Mouse (Mus musculus): ENCODE measurements around the gene Klf15. TPM values are rescaled to one million over a fixed set of nuclear protein-coding genes. Genes with fewer than 3 reads are reported as not detected.

Klf15 gene
- polyA plus RNA-seq, 1 experiment from 2014 or later: 10.2 TPM

- WGBS: 87% methylated on average over 3 of the region's 3 CpGs
- H3K36me3 ChIP-seq (ENCODE audit: control insufficient read depth, insufficient read depth, low read length): no peaks in the 10 kb centered on the region
- no peaks in the 10 kb centered on the region for H3K4me1 ChIP-seq (ENCODE audit: control insufficient read depth, insufficient read depth, low read length)
- no peak overlapping the region for H3K9ac ChIP-seq (ENCODE audit: low read length)
- no peaks in the 10 kb centered on the region for H3K9me3 ChIP-seq (replicated peaks; ENCODE audit: control insufficient read depth, low read length)
- no peaks in the 10 kb centered on the region for H3K27me3 ChIP-seq (ENCODE audit: control insufficient read depth, insufficient read depth, low read length)
- H3K4me3 ChIP-seq (replicated peaks; ENCODE audit: low read length): no peak overlapping the region
- ATAC-seq (ENCODE audit: insufficient read depth, low FRiP score): no peak
- no peak overlapping the region for H3K4me2 ChIP-seq (ENCODE audit: low read depth, low read length)
- H3K27ac ChIP-seq (ENCODE audit: low read length): no peak overlapping the region
These were observed 32.2 kb downstream of the Klf15 start for GRCm38 (mm10) chr6:90494566-90494965.

GRCm38 (mm10) chr6:90495282-90495912 lies 33.0 kb downstream of the Klf15 start:
- ATAC-seq (ENCODE audit: insufficient read depth, low FRiP score): 0 out of 2 replicates have a peak, but pooled peaks have one; percentile 10
- WGBS: 60% methylated on average over 6 of the region's 7 CpGs
- H3K9ac ChIP-seq (ENCODE audit: low read length): no peak overlapping the region

GRCm38 (mm10) chr6:90496217-90496616 lies 33.8 kb downstream of the Klf15 start:
- H3K9ac ChIP-seq (ENCODE audit: low read length): no peak overlapping the region
- H3K27me3 ChIP-seq (ENCODE audit: control insufficient read depth, insufficient read depth, low read length): no peaks in the 10 kb centered on the region
- no peak overlapping the region for H3K4me3 ChIP-seq (replicated peaks; ENCODE audit: low read length)
- H3K4me2 ChIP-seq (ENCODE audit: low read depth, low read length): no peak overlapping the region
- no peak for ATAC-seq (ENCODE audit: insufficient read depth, low FRiP score)
- H3K36me3 ChIP-seq (ENCODE audit: control insufficient read depth, insufficient read depth, low read length): no peaks in the 10 kb centered on the region
- H3K9me3 ChIP-seq (replicated peaks; ENCODE audit: control insufficient read depth, low read length): no peaks in the 10 kb centered on the region
- H3K27ac ChIP-seq (ENCODE audit: low read length): no peak overlapping the region
- 66% methylated on average over 3 of the region's 3 CpGs for whole genome bisulfite sequencing
- H3K4me1 ChIP-seq (ENCODE audit: control insufficient read depth, insufficient read depth, low read length): no peaks in the 10 kb centered on the region

More at GRCm38 (mm10) chr6:90495282-90495912, 33.0 kb downstream of the Klf15 start:
- Histone ChIP-seq H3K27ac (ENCODE audit: low read length) (no peak overlapping the region), H3K27me3 (ENCODE audit: control insufficient read depth, insufficient read depth, low read length) (no peaks in the 10 kb centered on the region), H3K4me3 (replicated peaks; ENCODE audit: low read length) (no peak overlapping the region), H3K36me3 (ENCODE audit: control insufficient read depth, insufficient read depth, low read length) (no peaks in the 10 kb centered on the region), H3K4me2 (ENCODE audit: low read depth, low read length) (no peak overlapping the region), H3K4me1 (ENCODE audit: control insufficient read depth, insufficient read depth, low read length) (no peaks in the 10 kb centered on the region), H3K9me3 (replicated peaks; ENCODE audit: control insufficient read depth, low read length) (no peaks in the 10 kb centered on the region)

GRCm38 (mm10) chr6:90499509-90499908 lies 37.1 kb downstream of the Klf15 start:
- no peak for ATAC-seq (ENCODE audit: insufficient read depth, low FRiP score)
- no peaks in the 10 kb centered on the region for H3K36me3 ChIP-seq (ENCODE audit: control insufficient read depth, insufficient read depth, low read length)
- H3K4me2 ChIP-seq (ENCODE audit: low read depth, low read length): no peak overlapping the region
- no peaks in the 10 kb centered on the region for H3K27me3 ChIP-seq (ENCODE audit: control insufficient read depth, insufficient read depth, low read length)
- no peak overlapping the region for H3K9ac ChIP-seq (ENCODE audit: low read length)
- WGBS: 69% methylated on average over 4 of the region's 4 CpGs
- no peak overlapping the region for H3K4me3 ChIP-seq (replicated peaks; ENCODE audit: low read length)
- H3K9me3 ChIP-seq (replicated peaks; ENCODE audit: control insufficient read depth, low read length): no peaks in the 10 kb centered on the region
- no peaks in the 10 kb centered on the region for H3K4me1 ChIP-seq (ENCODE audit: control insufficient read depth, insufficient read depth, low read length)
- no peak overlapping the region for H3K27ac ChIP-seq (ENCODE audit: low read length)

GRCm38 (mm10) chr6:90501222-90501940 lies 39.0 kb downstream of the Klf15 start:
- WGBS: 60% methylated on average over 8 of the region's 8 CpGs
- Histone ChIP-seq H3K4me2 (ENCODE audit: low read depth, low read length) (no peak overlapping the region), H3K9me3 (replicated peaks; ENCODE audit: control insufficient read depth, low read length) (no peaks in the 10 kb centered on the region), H3K9ac (ENCODE audit: low read length) (no peak overlapping the region), H3K27ac (ENCODE audit: low read length) (no peak overlapping the region), H3K4me1 (ENCODE audit: control insufficient read depth, insufficient read depth, low read length) (peaks cover 6% of the 10 kb centered on the region), H3K4me3 (replicated peaks; ENCODE audit: low read length) (no peak overlapping the region), H3K36me3 (ENCODE audit: control insufficient read depth, insufficient read depth, low read length) (no peaks in the 10 kb centered on the region), H3K27me3 (ENCODE audit: control insufficient read depth, insufficient read depth, low read length) (no peaks in the 10 kb centered on the region)
- no peak for ATAC-seq (ENCODE audit: insufficient read depth, low FRiP score)

- H3K27ac ChIP-seq (ENCODE audit: low read length): 0 out of 2 replicates have a peak overlapping the region, but pooled peaks have one; percentile 68
- no peaks in the 10 kb centered on the region for H3K9me3 ChIP-seq (replicated peaks; ENCODE audit: control insufficient read depth, low read length)
- H3K4me1 ChIP-seq (ENCODE audit: control insufficient read depth, insufficient read depth, low read length): peaks cover 30% of the 10 kb centered on the region
- no peak overlapping the region for H3K4me3 ChIP-seq (replicated peaks; ENCODE audit: low read length)
- WGBS: 27% methylated on average over 6 of the region's 6 CpGs
- no peak overlapping the region for H3K9ac ChIP-seq (ENCODE audit: low read length)
- H3K27me3 ChIP-seq (ENCODE audit: control insufficient read depth, insufficient read depth, low read length): no peaks in the 10 kb centered on the region
- no peak overlapping the region for H3K4me2 ChIP-seq (ENCODE audit: low read depth, low read length)
- no peak for ATAC-seq (ENCODE audit: insufficient read depth, low FRiP score)
- H3K36me3 ChIP-seq (ENCODE audit: control insufficient read depth, insufficient read depth, low read length): no peaks in the 10 kb centered on the region
These were observed 43.5 kb downstream of the Klf15 start for GRCm38 (mm10) chr6:90505906-90506305.

- 32% methylated on average over 16 of the region's 16 CpGs for WGBS
- Histone ChIP-seq H3K36me3 (ENCODE audit: control insufficient read depth, insufficient read depth, low read length) (no peaks in the 10 kb centered on the region), H3K27me3 (ENCODE audit: control insufficient read depth, insufficient read depth, low read length) (no peaks in the 10 kb centered on the region), H3K4me3 (replicated peaks; ENCODE audit: low read length) (no peak overlapping the region), H3K4me1 (ENCODE audit: control insufficient read depth, insufficient read depth, low read length) (peaks cover 30% of the 10 kb centered on the region), H3K9me3 (replicated peaks; ENCODE audit: control insufficient read depth, low read length) (no peaks in the 10 kb centered on the region), H3K4me2 (ENCODE audit: low read depth, low read length) (no peak overlapping the region), H3K9ac (ENCODE audit: low read length) (0 out of 2 replicates have a peak overlapping the region, but pooled peaks have one; percentile 27), H3K27ac (ENCODE audit: low read length) (peak overlapping the region; percentile 68)
- peak; percentile 83 for ATAC-seq (ENCODE audit: insufficient read depth, low FRiP score)
These were observed 44.4 kb downstream of the Klf15 start for GRCm38 (mm10) chr6:90506673-90507311.

- no peak overlapping the region for H3K9ac ChIP-seq (ENCODE audit: low read length)
- no peaks in the 10 kb centered on the region for H3K27me3 ChIP-seq (ENCODE audit: control insufficient read depth, insufficient read depth, low read length)
- no peak overlapping the region for H3K4me2 ChIP-seq (ENCODE audit: low read depth, low read length)
- peak overlapping the region; percentile 68 for H3K27ac ChIP-seq (ENCODE audit: low read length)
- peaks cover 30% of the 10 kb centered on the region for H3K4me1 ChIP-seq (ENCODE audit: control insufficient read depth, insufficient read depth, low read length)
- H3K9me3 ChIP-seq (replicated peaks; ENCODE audit: control insufficient read depth, low read length): no peaks in the 10 kb centered on the region
- ATAC-seq (ENCODE audit: insufficient read depth, low FRiP score): no peak
- no peaks in the 10 kb centered on the region for H3K36me3 ChIP-seq (ENCODE audit: control insufficient read depth, insufficient read depth, low read length)
- H3K4me3 ChIP-seq (replicated peaks; ENCODE audit: low read length): no peak overlapping the region
These were observed 45.1 kb downstream of the Klf15 start for GRCm38 (mm10) chr6:90507443-90507842.

- H3K4me1 ChIP-seq (ENCODE audit: control insufficient read depth, insufficient read depth, low read length): peaks cover 30% of the 10 kb centered on the region
- H3K9me3 ChIP-seq (replicated peaks; ENCODE audit: control insufficient read depth, low read length): no peaks in the 10 kb centered on the region
- H3K27me3 ChIP-seq (ENCODE audit: control insufficient read depth, insufficient read depth, low read length): no peaks in the 10 kb centered on the region
- WGBS: 26% methylated on average over 4 of the region's 4 CpGs
- H3K27ac ChIP-seq (ENCODE audit: low read length): no peak overlapping the region
- peak; percentile 75; the same call in 1 of the 2 replicates for ATAC-seq (ENCODE audit: insufficient read depth, low FRiP score)
- H3K4me3 ChIP-seq (replicated peaks; ENCODE audit: low read length): no peak overlapping the region
- no peaks in the 10 kb centered on the region for H3K36me3 ChIP-seq (ENCODE audit: control insufficient read depth, insufficient read depth, low read length)
- H3K4me2 ChIP-seq (ENCODE audit: low read depth, low read length): no peak overlapping the region
- no peak overlapping the region for H3K9ac ChIP-seq (ENCODE audit: low read length)
These were observed 45.8 kb downstream of the Klf15 start for GRCm38 (mm10) chr6:90508197-90508624.

Data from stomach, embryonic 16.5 days (tissue).